Mouse (Mus musculus): Measurements from ENCODE around the gene Mycbp2. TPM values are rescaled to one million over a fixed set of nuclear protein-coding genes. Genes with fewer than 3 reads are reported as not detected.
A peak's percentile ranks its signal among the peaks of the same experiment; 100 is the strongest.

The Mycbp2 gene
- polyA plus RNA-seq (2012; rRNA removed): 4.6 and 4.9 TPM in 2 replicates

DNA sequence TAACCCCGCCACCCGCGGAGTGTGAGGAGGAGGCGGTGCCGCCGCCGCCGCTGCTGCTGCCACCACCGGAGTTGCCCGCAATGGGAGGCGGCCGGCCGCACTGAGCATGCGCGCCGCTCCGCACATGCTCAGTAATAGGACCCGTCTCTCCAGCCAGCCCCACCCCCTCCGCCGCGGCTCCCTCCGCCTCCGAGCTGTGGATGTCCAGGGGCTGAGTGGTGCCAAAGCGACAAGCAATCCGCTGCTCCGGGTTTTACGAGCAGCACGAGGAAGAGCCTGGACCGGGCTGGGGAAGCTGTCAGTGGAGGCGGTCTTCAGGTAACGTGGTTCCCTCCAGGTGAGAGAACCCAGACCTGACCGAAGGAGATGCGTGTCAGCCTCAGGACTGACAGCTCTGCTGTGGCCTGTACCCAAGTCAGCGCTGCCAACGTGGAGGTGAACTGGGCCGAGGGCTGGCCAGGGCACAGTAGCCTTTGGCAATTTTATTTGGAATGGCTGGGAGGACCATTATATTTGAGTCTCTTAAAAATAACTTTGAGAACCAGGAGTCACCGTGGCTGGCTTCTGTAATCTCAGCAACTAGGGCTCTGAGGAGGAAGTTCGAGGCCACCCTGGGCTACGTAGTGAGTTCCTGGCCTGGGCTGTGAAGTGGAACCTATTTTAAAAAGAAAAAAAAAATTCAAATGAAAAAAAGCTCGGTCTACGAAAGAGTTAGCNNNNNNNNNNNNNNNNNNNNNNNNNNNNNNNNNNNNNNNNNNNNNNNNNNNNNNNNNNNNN is at the start of gene Mycbp2:
Mycbp2 (minus strand) TSS at position 86 of the 777 bp plus-strand sequence.
- H3K27ac ChIP-seq (ENCODE audit: insufficient read depth, low read depth, low read length): no peak within 1 kb of the TSS; the same call in none of the 2 replicates
- no peaks in the 10 kb centered on the region for H3K27me3 ChIP-seq (ENCODE audit: control insufficient read depth, insufficient read depth, low read length)
- H3K4me3 ChIP-seq (ENCODE audit: low read depth, low read length): peak within 1 kb of the TSS; percentile 83
- H3K4me1 ChIP-seq (ENCODE audit: control insufficient read depth, insufficient read depth, insufficient read length, low read length): peaks cover 8% of the 10 kb centered on the region
- 3% methylated on average over 41 of the region's 41 CpGs for WGBS
- no peaks in the 10 kb centered on the region for H3K36me3 ChIP-seq (ENCODE audit: control insufficient read depth, insufficient read depth, low read length)
- no peak for TF ChIP-seq CTCF (IDR thresholded peaks at IDR 0.05; ENCODE audit: extremely low read depth, insufficient read length, insufficient replicate concordance, low read depth, low read length)
- 0 out of 2 replicates have a peak, but pooled peaks have one; percentile 57 for TF ChIP-seq POLR2A (IDR thresholded peaks at IDR 0.05; ENCODE audit: low read depth, low read length)

DNA sequence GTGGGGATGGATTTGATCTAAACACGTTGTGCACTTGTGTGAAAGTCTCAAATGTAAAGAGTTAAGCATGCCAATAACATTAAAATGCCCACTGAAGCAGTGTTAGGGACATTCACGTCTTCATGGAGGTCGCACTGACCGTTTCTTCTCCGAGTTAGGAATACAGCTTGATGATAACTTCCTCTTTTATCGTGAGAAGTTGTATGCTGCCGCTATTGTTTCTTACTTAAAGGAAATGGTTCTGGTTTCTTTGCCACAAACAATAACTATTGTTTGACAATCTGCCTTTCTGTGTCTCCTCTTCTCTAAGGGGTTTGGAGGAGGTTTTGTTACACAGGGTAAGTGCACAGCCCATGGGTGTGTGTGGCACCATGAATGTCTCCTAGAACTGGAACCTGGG is 45.8 kb upstream of the Mycbp2 start:
- Histone ChIP-seq H3K27ac (ENCODE audit: insufficient read depth, low read depth, low read length) (no peak overlapping the region), H3K36me3 (ENCODE audit: control insufficient read depth, insufficient read depth, low read length) (no peaks in the 10 kb centered on the region), H3K4me3 (ENCODE audit: low read depth, low read length) (no peak overlapping the region), H3K27me3 (ENCODE audit: control insufficient read depth, insufficient read depth, low read length) (no peaks in the 10 kb centered on the region), H3K4me1 (ENCODE audit: control insufficient read depth, insufficient read depth, insufficient read length, low read length) (no peaks in the 10 kb centered on the region)
- WGBS: 75% methylated on average over 7 of the region's 7 CpGs
- TF ChIP-seq CTCF (IDR thresholded peaks at IDR 0.05; ENCODE audit: extremely low read depth, insufficient read length, insufficient replicate concordance, low read depth, low read length) (no peak), POLR2A (IDR thresholded peaks at IDR 0.05; ENCODE audit: low read depth, low read length) (no peak)

DNA sequence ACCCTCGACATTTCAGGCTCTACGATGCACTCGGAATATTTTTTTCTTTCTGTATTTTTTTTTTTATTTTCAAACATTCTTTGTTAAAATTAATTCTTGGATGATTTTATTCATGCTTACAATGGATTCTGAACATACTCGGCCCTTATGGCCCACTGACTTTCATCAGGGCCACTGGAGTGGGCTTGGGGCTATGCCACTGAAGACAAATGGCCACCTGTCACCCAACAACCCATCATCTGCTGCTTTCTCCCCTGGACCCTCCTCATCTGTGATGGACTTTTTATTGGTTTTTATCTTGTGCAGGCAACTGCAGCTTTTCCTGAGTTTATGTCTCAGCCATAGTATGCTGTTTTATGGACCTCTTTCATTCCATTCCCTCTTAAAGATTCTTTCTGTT is 40.8 kb upstream of the Mycbp2 start:
- TF ChIP-seq POLR2A (IDR thresholded peaks at IDR 0.05; ENCODE audit: low read depth, low read length): no peak
- no peak for TF ChIP-seq CTCF (IDR thresholded peaks at IDR 0.05; ENCODE audit: extremely low read depth, insufficient read length, insufficient replicate concordance, low read depth, low read length)
- no peak overlapping the region for H3K4me3 ChIP-seq (ENCODE audit: low read depth, low read length)
- no peaks in the 10 kb centered on the region for H3K27me3 ChIP-seq (ENCODE audit: control insufficient read depth, insufficient read depth, low read length)
- no peak overlapping the region for H3K27ac ChIP-seq (ENCODE audit: insufficient read depth, low read depth, low read length)
- WGBS: 82% methylated on average over 4 of the region's 4 CpGs
- no peaks in the 10 kb centered on the region for H3K36me3 ChIP-seq (ENCODE audit: control insufficient read depth, insufficient read depth, low read length)
- no peaks in the 10 kb centered on the region for H3K4me1 ChIP-seq (ENCODE audit: control insufficient read depth, insufficient read depth, insufficient read length, low read length)

DNA sequence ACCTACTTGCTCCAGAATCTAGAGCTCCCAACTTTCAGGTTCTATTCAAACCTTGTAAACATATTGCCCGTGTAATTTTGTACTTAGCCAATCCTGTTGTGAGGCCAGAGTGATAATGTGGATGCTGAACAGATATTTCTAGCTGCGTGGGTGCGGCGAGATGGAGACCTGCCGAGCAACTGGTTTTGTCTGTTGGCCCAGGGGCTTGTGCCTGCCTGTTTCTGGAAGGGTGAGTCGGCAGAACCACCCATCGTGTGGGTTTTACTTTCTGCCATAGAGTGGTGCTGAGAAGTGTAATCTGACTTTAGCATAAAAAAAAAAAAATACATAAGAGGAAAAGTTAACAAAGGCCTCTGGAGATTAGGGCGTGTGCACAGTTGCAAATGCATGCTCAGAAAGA is 40.3 kb upstream of the Mycbp2 start:
- H3K27ac ChIP-seq (ENCODE audit: insufficient read depth, low read depth, low read length): no peak overlapping the region
- WGBS: 67% methylated on average over 8 of the region's 8 CpGs
- no peaks in the 10 kb centered on the region for H3K36me3 ChIP-seq (ENCODE audit: control insufficient read depth, insufficient read depth, low read length)
- no peak overlapping the region for H3K4me3 ChIP-seq (ENCODE audit: low read depth, low read length)
- no peak for TF ChIP-seq CTCF (IDR thresholded peaks at IDR 0.05; ENCODE audit: extremely low read depth, insufficient read length, insufficient replicate concordance, low read depth, low read length)
- no peaks in the 10 kb centered on the region for H3K27me3 ChIP-seq (ENCODE audit: control insufficient read depth, insufficient read depth, low read length)
- H3K4me1 ChIP-seq (ENCODE audit: control insufficient read depth, insufficient read depth, insufficient read length, low read length): no peaks in the 10 kb centered on the region

DNA sequence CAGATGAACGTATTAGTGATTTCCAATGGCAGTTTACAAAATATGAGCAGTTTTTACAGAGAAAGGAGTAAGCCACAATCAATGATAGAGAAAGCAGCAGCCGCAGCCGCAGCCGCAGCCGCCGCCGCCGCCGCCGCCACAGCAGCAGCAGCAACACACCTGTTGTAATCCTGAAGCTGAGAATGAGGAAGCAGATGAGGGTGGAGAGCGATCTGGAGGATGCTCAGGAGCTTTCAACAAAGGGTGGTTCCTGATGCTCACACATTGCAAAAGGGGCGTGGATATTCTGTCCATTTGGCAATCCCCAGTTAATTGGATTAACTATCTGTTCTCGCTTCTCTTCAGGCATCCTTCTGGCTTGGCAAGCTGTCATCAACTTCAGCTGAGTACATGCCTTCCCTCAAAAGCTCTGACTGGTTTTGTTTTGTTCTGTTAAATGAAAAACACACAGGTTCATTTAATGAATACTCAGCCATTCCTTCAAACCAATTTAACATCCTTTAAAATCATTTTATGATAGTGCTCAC is 38.5 kb upstream of the Mycbp2 start:
- Histone ChIP-seq H3K36me3 (ENCODE audit: control insufficient read depth, insufficient read depth, low read length) (no peaks in the 10 kb centered on the region), H3K27me3 (ENCODE audit: control insufficient read depth, insufficient read depth, low read length) (no peaks in the 10 kb centered on the region), H3K4me3 (ENCODE audit: low read depth, low read length) (no peak overlapping the region), H3K27ac (ENCODE audit: insufficient read depth, low read depth, low read length) (no peak overlapping the region), H3K4me1 (ENCODE audit: control insufficient read depth, insufficient read depth, insufficient read length, low read length) (no peaks in the 10 kb centered on the region)
- 77% methylated on average over 13 of the region's 13 CpGs for WGBS
- TF ChIP-seq CTCF (IDR thresholded peaks at IDR 0.05; ENCODE audit: extremely low read depth, insufficient read length, insufficient replicate concordance, low read depth, low read length) (no peak), POLR2A (IDR thresholded peaks at IDR 0.05; ENCODE audit: low read depth, low read length) (no peak)

DNA sequence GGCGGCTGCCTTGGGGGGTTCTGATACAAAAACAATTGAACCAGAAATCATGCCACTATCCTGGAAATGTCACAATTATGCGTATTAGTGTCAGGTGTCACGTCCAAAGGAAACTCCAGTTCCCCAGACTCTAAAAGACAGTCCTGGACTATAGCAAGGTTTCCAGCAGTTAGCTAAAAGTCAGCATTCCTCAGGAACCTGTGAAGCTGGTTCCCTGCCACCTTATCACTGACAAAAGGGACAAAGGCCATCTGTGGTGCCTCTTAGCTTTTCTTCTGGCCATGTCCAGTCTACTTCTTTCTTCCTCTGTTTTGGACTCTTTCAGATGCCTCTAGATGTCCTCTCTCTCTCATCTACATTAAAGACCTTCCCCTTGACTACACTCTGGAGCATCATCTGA is 32.1 kb upstream of the Mycbp2 start:
- Histone ChIP-seq H3K4me1 (ENCODE audit: control insufficient read depth, insufficient read depth, insufficient read length, low read length) (no peaks in the 10 kb centered on the region), H3K27ac (ENCODE audit: insufficient read depth, low read depth, low read length) (no peak overlapping the region), H3K27me3 (ENCODE audit: control insufficient read depth, insufficient read depth, low read length) (no peaks in the 10 kb centered on the region), H3K36me3 (ENCODE audit: control insufficient read depth, insufficient read depth, low read length) (no peaks in the 10 kb centered on the region), H3K4me3 (ENCODE audit: low read depth, low read length) (no peak overlapping the region)
- 51% methylated on average over 3 of the region's 3 CpGs for WGBS
- TF ChIP-seq CTCF (IDR thresholded peaks at IDR 0.05; ENCODE audit: extremely low read depth, insufficient read length, insufficient replicate concordance, low read depth, low read length) (no peak), POLR2A (IDR thresholded peaks at IDR 0.05; ENCODE audit: low read depth, low read length) (no peak)

DNA sequence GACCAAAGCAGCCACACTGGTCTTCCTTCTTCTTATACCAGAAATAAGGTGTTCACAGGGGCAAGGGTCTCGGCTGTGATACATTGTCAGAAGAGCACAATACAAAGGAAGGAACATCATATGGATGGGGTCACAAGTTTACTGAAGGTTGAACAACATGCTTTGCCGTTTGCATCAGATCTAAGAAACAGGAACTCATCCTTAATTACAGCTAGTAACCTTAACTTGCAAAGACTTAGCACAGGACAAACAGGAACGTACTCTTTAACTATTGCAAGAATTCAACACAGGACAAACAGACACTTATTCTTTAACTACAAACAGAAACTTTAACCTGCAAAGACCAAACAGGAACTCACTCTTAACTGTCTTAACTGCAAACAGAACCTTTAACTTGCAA is 30.2 kb upstream of the Mycbp2 start:
- H3K27me3 ChIP-seq (ENCODE audit: control insufficient read depth, insufficient read depth, low read length): no peaks in the 10 kb centered on the region
- WGBS: 53% methylated on average over 3 of the region's 3 CpGs
- H3K4me1 ChIP-seq (ENCODE audit: control insufficient read depth, insufficient read depth, insufficient read length, low read length): no peaks in the 10 kb centered on the region
- no peak for TF ChIP-seq POLR2A (IDR thresholded peaks at IDR 0.05; ENCODE audit: low read depth, low read length)
- H3K27ac ChIP-seq (ENCODE audit: insufficient read depth, low read depth, low read length): no peak overlapping the region
- no peak overlapping the region for H3K4me3 ChIP-seq (ENCODE audit: low read depth, low read length)
- no peaks in the 10 kb centered on the region for H3K36me3 ChIP-seq (ENCODE audit: control insufficient read depth, insufficient read depth, low read length)

Measured in small intestine, adult 2 months (tissue).